Mouse (Mus musculus) forebrain, postnatal 0 days (tissue): ENCODE measurements at regions not wholly inside any gene's neighbourhood (a gene's known extent, or its start where the extent isn't known, plus 50 kb on each side); places are given as distances from the start of the nearest gene placed in this dataset.

ENCODE experiments used
- ATAC-seq: fragments of 200-750 bp; cut with Nextera tagmentation; 2 replicates; pipeline ENCODE4 v1.8.0; 2017; ENCODE audit warnings: mild to moderate bottlenecking, moderate library complexity
- DNase-seq: peaks from one replicate; pipeline ENCODE4 v3.0.0-alpha.2; 2015
- H3K27ac ChIP-seq: fragments of 300-500 bp; sonication (generic); 2 replicates; pipeline ENCODE4 v1.5.1; 2014; ENCODE audit warnings: low read depth, mild to moderate bottlenecking, antibody characterized with exemption, low read length, moderate library complexity, mixed read lengths
- H3K27me3 ChIP-seq: fragments of 300-500 bp; sonication (generic); 2 replicates; pipeline ENCODE4 v1.6.1; 2014; ENCODE audit warnings: mild to moderate bottlenecking, low read length, mixed read lengths; ENCODE audit not compliant: insufficient read depth
- H3K36me3 ChIP-seq: fragments of 300-500 bp; sonication (generic); 2 replicates; pipeline ENCODE4 v1.6.1; 2014; ENCODE audit warnings: mild to moderate bottlenecking, moderate library complexity; ENCODE audit not compliant: insufficient read depth
- H3K4me1 ChIP-seq: fragments of 300-500 bp; sonication (generic); 2 replicates; pipeline ENCODE4 v1.6.1; 2014; ENCODE audit warnings: antibody characterized with exemption; ENCODE audit not compliant: insufficient read depth
- H3K4me2 ChIP-seq: fragments of 300-500 bp; sonication (generic); 2 replicates; pipeline ENCODE4 v1.6.1; 2014; ENCODE audit warnings: low read depth, mild to moderate bottlenecking, moderate library complexity
- H3K4me3 ChIP-seq: fragments of 300-500 bp; sonication (generic); 2 replicates; pipeline ENCODE4 v1.5.1; 2014; ENCODE audit warnings: low read depth, low read length, mixed read lengths
- H3K9ac ChIP-seq: fragments of 300-500 bp; sonication (generic); 2 replicates; pipeline ENCODE4 v1.6.1; 2014; ENCODE audit warnings: mild to moderate bottlenecking
- H3K9me3 ChIP-seq: fragments of 300-500 bp; sonication (generic); 2 replicates; pipeline ENCODE4 v1.6.1; 2016; ENCODE audit warnings: low read length
- CTCF ChIP-seq: sonication (generic); IDR thresholded peaks from 2 replicates; pipeline ENCODE4 v1.5.1; 2016; ENCODE audit warnings: antibody characterized with exemption, control low read depth, low read depth
- WGBS: fragments of 180-500 bp; shearing (Covaris S2); extraction: QIAGEN DNeasy Blood & Tissue Kit; methylation state at CpG from one replicate; pipeline ENCODE4 v1.1.7; 2014; 5-methylcytosine and 5-hydroxymethylcytosine counted together

GRCm38 (mm10) chr13:90392415-90392814 lies 303.0 kb upstream of the Xrcc4 start:
- H3K4me1 ChIP-seq, result peaks cover 9% of the 10 kb centered on the region; the same call in 1 of the 2 replicates
- DNase-seq (no peak), ATAC-seq (no peak)
- H3K4me3 ChIP-seq, result no peak overlapping the region
- no peaks in the 10 kb centered on the region for H3K9me3 ChIP-seq
- no peaks in the 10 kb centered on the region for H3K27me3 ChIP-seq
- no peaks in the 10 kb centered on the region for H3K36me3 ChIP-seq
- no peak overlapping the region for H3K27ac ChIP-seq
- H3K9ac ChIP-seq, result no peak overlapping the region
- TF ChIP-seq CTCF, result no peak
- H3K4me2 ChIP-seq, result no peak overlapping the region

- no peak overlapping the region for H3K4me3 ChIP-seq
- DNase-seq, result no peak
- H3K9me3 ChIP-seq, result no peaks in the 10 kb centered on the region
- ATAC-seq, result no peak
- no peak for TF ChIP-seq CTCF
- no peak overlapping the region for H3K27ac ChIP-seq
- H3K27me3 ChIP-seq, result no peaks in the 10 kb centered on the region
- no peaks in the 10 kb centered on the region for H3K4me1 ChIP-seq
- no peaks in the 10 kb centered on the region for H3K36me3 ChIP-seq
- WGBS, result 61% methylated on average over 3 of the region's 3 CpGs
- no peak overlapping the region for H3K9ac ChIP-seq
- H3K4me2 ChIP-seq, result no peak overlapping the region
These were observed 287.2 kb upstream of the Xrcc4 start for GRCm38 (mm10) chr13:90376619-90377018.

- DNase-seq (no peak), ATAC-seq (no peak)
- Histone ChIP-seq H3K36me3 (no peaks in the 10 kb centered on the region), H3K9ac (no peak overlapping the region), H3K27me3 (no peaks in the 10 kb centered on the region), H3K4me1 (no peaks in the 10 kb centered on the region), H3K4me3 (no peak overlapping the region), H3K27ac (no peak overlapping the region), H3K9me3 (no peaks in the 10 kb centered on the region), H3K4me2 (no peak overlapping the region)
- TF ChIP-seq CTCF, result no peak
- WGBS, result 60% methylated on average over 6 of the region's 6 CpGs
These were observed 286.8 kb upstream of the Xrcc4 start for GRCm38 (mm10) chr13:90376207-90376606.

- TF ChIP-seq CTCF, result no peak
- Histone ChIP-seq H3K9me3 (no peaks in the 10 kb centered on the region), H3K4me2 (no peak overlapping the region), H3K27me3 (no peaks in the 10 kb centered on the region), H3K9ac (no peak overlapping the region), H3K36me3 (no peaks in the 10 kb centered on the region), H3K27ac (no peak overlapping the region), H3K4me1 (no peaks in the 10 kb centered on the region), H3K4me3 (no peak overlapping the region)
- no peak for ATAC-seq
- WGBS, result 78% methylated on average over 4 of the region's 4 CpGs
- no peak for DNase-seq
These were observed 282.2 kb upstream of the Xrcc4 start for GRCm38 (mm10) chr13:90371415-90372150.

GRCm38 (mm10) chr13:90370746-90371414 lies 281.5 kb upstream of the Xrcc4 start:
- no peaks in the 10 kb centered on the region for H3K36me3 ChIP-seq
- H3K4me3 ChIP-seq, result no peak overlapping the region
- no peak overlapping the region for H3K9ac ChIP-seq
- H3K4me1 ChIP-seq, result no peaks in the 10 kb centered on the region
- no peak overlapping the region for H3K27ac ChIP-seq
- no peak overlapping the region for H3K4me2 ChIP-seq
- no peak for ATAC-seq
- no peaks in the 10 kb centered on the region for H3K9me3 ChIP-seq
- DNase-seq, result no peak
- H3K27me3 ChIP-seq, result no peaks in the 10 kb centered on the region
- no peak for TF ChIP-seq CTCF
- 75% methylated on average over 3 of the region's 3 CpGs for WGBS

GRCm38 (mm10) chr13:90364518-90365027 lies 275.2 kb upstream of the Xrcc4 start:
- WGBS, result 65% methylated on average over 4 of the region's 4 CpGs
- no peaks in the 10 kb centered on the region for H3K36me3 ChIP-seq
- DNase-seq, result peak; percentile 28
- ATAC-seq, result peak; percentile 58
- H3K4me1 ChIP-seq, result no peaks in the 10 kb centered on the region
- no peak overlapping the region for H3K4me2 ChIP-seq
- H3K27ac ChIP-seq, result no peak overlapping the region
- no peaks in the 10 kb centered on the region for H3K9me3 ChIP-seq
- no peaks in the 10 kb centered on the region for H3K27me3 ChIP-seq
- H3K9ac ChIP-seq, result no peak overlapping the region
- no peak overlapping the region for H3K4me3 ChIP-seq
- TF ChIP-seq CTCF, result no peak

- 70% methylated on average over 10 of the region's 10 CpGs for WGBS
These were observed 270.6 kb upstream of the Xrcc4 start for GRCm38 (mm10) chr13:90359861-90360601.

More at GRCm38 (mm10) chr13:90359861-90360601, 270.6 kb upstream of the Xrcc4 start:
- Histone ChIP-seq H3K4me3 (no peak overlapping the region), H3K27me3 (no peaks in the 10 kb centered on the region), H3K4me1 (no peaks in the 10 kb centered on the region), H3K36me3 (no peaks in the 10 kb centered on the region), H3K4me2 (no peak overlapping the region), H3K9ac (no peak overlapping the region), H3K27ac (no peak overlapping the region), H3K9me3 (no peaks in the 10 kb centered on the region)
- ATAC-seq, result no peak
- DNase-seq, result no peak
- TF ChIP-seq CTCF, result no peak
